Mouse (Mus musculus): ENCODE results near the gene Usp34.
"Not testable (repeated sequence)": the region's sequence is repeated elsewhere in the genome, so short reads cannot be mapped to it uniquely, and the experiment has no call there.

Gene Usp34

DNA sequence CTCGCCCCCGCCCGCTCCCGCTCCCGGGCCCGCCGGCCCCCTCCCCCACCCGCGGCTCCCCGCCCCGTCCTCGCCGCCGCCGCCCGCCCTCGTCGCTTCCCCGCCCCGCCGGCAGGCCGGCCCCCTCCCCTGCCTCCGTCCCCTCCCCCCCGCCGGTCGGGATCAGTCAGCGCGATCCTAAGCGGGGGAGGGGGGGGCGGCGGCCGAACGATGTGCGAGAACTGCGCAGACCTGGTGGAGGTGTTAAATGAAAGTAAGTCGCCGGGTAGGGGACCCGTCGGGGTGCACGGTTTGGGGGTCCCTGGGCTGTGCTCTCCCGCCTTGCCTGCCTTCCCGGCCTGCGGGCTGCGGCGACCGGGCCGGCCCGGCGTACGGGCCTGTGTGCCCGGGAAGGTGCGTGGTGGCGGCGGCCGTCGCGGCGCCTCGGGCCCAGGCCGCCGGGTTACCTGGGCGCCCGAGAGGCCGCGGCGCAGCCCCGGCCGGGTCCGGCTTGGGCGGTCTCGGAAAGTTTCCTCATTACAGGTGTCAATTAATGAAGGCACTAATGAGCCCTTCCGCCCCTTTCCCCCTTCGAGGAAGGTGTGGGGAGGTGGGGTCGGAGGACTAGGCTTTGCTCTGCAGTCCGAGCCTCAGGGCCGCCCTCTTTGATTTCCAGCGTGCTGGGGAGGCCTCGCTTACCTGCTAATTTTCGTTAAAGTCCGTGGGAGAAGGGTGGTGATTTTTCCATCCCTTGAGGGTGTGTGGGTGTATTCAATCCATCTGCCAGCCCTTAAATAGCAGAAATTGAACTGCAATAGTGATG is at the start of gene Usp34:
TSS of gene Usp34 (plus strand) at position 132 of the 802 bp plus-strand sequence.
- DNase-seq = peak; percentile 75

DNA sequence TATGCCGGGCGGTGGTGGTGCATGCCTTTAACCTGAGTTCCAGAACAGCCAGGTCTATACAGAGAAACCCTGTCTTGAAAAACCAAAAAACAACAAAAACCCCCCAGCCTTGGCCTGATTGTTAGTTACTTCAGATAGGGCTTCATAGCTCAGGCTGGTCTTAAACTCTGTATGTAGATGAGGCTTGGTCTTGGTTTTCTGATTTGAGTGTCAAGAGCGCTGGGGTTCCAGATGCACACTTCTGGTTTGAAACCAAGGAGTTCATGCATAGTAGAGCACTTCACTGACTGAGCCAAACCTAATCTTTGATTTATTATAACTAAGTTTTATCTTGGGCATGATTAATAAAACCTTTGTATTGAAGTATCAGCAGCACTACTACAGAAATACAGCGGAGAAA is 47.6 kb upstream of the Usp34 start:
- DNase-seq = no peak

DNA sequence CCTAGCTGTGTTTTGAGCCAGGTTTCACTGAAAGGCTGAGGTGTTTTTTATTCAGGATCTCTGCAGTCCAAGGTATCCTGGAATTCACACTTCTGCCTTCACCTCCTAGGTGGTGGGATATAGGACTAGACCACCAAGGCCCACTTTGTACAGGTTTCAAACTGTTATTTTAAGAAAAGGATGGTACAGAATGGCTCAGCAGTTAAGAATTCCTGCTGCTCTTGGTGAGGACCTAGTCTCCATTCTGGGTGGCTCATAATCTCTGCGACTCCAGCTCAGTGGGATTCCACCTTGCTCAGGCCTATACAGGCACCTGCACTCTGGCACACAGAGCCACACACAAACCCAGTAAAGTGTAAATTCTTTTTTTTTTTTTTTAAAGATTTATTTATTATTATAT is 47.2 kb upstream of the Usp34 start:
- DNase-seq = no peak

DNA sequence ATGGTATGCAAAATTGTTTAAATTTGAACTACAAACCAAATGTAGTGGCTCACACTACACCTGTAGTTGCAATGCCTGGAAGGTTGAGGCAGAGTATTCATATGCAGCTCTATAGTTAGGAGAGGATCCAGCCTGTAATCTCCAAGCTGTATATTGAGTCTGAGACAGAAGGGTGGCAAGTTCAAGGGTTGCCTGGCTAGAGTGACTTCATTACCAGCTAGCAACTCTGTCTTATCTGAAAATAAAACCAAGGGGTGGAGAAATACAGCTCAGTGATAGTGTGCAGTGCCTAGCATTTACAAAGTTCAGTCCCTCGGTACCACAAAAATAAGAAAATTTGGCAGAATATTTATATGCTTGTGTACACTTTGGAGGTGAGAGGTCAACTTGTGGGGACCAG is 46.5 kb upstream of the Usp34 start:
- no peak for DNase-seq

DNA sequence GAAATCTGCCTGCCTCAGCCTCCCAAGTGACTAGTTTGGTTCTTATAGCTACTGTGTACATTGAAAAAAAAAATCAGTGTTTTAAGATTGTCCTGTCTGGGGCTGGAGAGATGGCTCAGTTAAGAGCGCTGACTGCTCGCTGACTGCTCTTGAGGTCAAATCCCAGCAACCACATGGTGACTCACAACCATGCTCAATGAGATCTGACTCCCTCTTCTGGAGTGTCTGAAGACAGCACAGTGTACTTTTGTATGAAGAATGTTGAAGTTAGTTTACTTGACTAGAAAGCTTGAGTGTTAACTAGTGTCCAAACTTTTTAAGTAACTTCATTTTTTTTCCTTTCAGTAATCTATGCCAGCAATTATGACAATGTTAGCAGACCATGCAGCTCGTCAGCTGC is 45.2 kb upstream of the Usp34 start:
- DNase-seq = no peak

DNA sequence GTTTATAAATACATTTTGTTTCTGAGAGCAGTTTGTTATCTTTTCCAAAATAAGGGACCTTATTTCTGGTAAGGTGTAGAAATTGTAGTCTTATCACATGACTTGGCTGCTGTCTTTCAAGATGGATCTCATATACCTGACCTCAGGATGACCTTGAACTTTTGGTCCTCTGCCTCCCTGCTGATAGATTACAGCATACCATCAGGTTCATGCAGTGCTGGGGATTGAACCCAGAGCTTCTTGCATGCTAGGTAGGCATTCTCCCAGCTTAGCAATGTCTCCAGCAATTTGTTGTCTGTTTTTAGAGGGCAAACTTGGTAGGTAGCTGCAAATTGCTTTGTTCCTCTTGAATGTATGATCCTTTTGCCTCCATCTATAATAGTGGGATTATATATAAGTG is 41.7 kb upstream of the Usp34 start:
- DNase-seq = no peak

DNA sequence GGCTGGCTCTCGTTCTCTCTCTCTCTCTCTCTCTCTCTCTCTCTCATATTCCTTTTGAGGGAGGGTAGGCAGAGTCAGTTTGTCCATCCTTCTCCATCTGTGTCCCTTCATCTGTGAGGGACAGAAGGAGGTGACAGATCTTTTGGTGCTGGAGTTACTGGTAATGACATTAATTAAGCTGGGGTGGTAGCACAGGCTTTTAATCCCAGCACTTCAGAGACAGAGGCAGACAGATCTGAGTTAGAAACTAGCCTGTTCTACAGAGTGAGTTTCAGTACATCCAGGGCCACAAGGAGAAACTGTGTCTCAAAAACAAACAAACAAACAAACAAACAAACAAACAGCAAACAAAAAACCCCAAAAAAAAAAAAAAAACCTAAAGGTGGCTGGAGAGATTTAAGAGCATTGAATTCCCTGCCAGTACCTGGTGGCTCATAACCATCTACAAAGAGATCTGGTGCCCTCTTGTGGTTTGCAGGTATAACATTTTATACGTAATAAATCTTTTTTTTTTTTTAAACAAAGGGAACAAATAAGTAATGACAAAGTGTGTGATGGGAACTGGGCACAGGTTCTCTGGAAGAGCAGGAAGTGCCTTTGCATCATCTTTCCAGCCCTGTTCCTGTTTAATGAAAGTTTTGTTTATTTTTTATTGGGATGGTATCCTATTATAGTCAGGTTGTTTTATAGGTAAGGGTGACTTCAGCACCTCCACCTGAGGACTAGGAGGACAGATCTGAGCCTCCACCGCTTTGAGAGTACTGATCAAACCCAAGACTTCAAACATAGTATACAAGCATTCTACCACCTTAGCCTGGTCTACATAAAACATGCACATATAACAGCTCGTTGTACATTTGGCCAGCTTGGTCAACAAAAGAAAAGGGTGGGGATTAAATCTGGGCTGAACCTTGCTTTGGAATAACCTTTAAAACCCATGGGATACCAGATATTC is 34.6 kb upstream of the Usp34 start:
- no peak for DNase-seq

DNA sequence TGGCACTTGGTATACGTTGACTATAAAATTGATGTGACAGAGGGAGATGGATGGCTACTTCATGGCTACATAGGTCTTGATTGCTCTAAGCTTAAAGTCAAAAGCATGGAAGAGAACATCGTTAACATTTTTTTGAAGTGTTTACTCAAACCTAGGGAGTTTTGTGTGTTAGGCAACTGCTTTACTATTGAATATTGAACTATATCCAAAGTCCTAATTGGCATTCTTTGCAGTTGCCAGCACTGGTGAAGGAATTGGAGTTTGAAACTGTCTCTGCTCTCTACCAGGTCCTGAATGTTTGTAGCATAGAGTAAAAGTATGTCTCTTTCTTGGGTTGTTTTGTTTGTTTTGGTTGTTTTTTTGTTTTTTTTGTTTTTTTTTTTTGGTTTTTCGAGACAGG is 30.9 kb upstream of the Usp34 start:
- DNase-seq = no peak

DNA sequence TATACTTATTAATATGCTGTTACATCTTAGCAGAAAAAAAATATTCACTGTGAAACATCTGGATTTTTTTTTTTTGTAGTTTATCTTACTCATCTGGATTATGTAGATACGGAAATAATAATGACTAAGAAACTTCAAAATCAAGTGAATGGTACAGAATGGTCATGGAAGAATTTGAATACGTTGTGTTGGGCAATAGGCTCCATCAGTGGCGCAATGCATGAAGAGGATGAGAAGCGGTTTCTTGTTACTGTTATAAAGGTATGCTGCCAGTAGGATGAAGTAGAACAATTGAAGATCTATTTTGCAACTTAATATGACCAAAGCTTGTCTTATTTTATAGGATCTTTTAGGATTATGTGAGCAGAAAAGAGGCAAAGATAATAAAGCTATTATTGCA is 22.2 kb upstream of the Usp34 start:
- DNase-seq = no peak

DNA sequence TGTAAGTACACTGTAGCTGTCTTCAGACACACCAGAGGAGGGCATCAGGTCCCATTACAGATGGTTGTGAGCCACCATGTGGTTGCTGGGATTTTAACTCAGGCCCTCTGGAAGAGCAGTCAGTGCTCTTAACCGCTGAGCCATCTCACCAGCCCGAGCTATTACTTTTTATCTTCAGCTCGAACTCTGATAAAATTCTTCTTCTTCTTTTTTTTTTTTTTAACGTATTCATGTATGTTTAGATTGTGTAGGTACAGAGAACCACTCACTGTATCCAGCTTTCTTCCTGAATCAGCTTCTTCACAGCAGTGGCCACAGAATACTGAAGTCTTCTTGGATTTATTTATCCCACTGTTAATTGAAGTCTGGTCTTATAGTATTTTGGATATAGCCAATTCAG is 17.8 kb upstream of the Usp34 start:
- DNase-seq = not testable (repeated sequence)

DNA sequence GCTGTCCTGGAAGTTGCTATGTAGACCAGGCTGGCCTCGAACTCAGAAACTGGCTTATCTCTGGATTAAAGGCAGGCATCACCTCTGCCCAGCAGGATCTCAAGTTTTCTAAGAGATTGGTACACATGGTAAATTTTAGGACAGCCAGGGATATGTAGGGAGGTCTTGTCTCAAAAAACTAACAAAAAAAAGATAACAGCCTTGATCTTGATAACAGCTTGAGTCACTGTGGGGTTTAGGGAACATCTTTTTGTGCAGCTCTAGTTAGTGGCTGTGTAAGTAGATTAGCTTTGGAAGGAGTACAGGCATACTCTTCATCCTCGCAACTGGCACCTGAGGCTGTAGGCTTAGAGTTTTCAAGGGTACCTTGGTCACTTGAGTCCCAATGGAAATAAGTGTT is 9.3 kb upstream of the Usp34 start:
- DNase-seq = no peak

DNA sequence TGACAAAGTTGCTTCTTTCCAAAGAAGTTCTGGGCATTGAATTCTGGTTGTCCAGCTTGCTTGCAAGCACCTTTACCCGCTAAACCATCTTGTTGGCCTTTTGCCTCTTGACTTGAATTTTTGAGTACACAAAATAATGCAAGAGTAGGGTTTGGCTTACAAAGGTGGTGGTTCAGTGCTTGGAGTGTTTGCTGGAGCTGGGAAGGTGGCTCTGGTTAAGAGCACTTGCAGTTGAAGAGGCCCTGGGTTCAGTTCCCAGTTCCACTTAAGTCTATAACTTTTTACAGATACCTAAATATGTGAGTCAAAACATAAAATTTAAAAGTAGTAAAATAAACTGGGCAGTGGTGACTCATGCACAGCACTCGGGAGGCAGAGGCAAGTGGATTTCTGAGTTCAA is 8.4 kb upstream of the Usp34 start:
- DNase-seq = no peak

DNA sequence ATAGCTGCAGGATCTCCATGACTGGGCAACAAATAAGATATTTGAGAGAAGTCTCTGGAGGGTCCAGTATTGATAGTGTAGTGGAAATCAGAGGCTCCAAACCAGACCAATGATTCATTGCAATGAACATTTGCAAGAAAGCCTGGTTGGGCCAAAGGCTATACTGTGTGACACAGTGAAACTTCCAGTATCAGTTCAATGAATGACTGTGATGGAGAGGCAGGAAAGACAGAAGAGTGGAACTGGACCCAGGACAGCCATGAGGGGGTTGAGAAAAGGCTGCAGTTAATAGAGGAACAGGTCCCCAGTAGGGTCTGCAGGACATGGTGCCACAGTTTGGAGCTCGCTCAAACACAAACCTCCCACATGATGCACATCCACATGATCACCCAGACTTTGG is 6.8 kb upstream of the Usp34 start:
- no peak for DNase-seq

DNA sequence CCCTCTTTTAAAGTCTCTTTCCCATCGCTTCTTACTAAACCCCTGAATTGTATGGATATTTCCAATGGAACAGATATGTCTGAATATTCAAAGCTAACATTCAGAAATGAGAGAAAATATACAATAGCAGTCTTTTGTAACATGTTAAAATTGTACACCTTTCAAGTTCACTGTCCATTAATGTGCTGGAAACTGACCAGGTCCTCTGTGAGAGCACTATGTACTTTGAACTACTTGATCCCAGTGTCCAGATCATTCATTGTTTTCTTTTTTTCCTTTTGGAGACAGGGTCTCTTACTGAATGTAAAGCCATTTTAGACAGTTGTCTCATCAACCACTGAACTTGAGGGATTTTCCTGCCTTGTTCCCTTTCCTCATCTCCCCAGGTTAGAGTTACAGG is 3.6 kb upstream of the Usp34 start:
- DNase-seq = no peak

DNA sequence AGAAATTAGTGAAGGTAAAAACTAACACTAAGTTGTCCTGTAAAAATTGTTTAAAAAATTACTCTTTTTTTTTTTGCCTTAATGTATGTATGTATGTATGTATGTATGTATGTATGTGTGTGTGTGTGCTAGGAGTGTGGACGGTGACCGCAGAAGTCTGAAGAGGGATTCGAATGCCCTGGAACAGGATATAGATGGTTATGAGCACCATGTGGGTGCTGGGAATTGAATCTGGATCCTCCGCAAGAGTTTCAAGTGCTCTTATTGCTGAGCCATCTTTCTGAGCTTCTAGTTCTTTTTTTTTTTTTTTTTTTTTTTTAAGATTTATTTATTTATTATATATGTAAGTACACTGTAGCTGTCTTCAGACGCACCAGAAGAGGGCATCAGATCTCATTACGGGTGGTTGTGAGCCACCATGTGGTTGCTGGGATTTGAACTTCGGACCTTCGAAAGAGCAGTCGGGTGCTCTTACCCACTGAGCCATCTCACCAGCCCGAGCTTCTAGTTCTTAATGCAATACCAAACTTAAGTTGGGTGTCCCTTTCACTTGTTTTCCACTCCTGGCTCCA is 1.5 kb upstream of the Usp34 start:
- not testable (repeated sequence) for DNase-seq

DNA sequence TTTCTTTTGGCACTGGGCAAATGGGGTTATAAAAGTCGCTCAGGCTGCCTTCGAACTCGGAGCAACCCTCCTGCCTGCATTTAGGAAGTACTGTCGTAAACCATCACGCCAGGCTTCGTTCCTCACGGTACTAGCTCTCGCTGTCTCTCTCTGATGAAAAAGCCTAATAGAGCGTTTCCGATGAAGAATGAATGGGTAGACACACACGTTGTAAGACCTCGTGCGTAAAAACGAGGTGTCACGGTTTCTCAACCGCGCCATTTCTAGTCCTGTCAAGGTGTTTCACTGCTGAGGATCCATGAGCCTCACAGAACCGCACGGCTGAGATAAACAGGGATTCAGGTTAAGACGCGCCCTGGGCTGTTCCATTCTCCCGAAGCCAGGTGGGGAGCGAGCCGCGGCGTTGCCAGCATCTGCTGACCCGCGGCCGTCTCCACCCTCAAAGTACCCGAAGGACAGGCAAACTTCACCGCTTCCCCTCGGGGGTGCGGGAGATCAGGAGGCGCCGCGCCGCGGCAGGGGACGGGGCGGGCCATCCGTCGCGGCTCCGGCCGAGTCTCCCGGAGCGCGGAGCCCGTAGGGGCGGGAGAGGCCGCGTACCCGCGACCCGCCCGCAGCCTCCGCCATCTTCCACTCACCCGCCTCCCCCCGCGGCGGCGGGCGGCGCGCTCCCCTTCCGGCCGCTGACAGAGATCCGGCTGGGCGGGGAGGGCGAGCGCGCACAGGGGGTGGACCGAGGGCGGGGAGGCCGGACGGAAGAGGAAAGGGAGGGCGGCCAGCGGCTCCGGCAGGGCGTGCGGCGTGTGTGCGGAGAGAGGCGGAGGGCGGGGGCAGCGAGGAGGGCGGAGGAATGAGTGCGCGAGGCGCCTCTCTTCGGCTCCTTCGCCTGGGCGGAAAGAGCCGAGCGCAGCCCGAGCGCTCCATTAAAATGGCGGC is 754 bp upstream of the Usp34 start:
- peak; percentile 94 for DNase-seq

DNA sequence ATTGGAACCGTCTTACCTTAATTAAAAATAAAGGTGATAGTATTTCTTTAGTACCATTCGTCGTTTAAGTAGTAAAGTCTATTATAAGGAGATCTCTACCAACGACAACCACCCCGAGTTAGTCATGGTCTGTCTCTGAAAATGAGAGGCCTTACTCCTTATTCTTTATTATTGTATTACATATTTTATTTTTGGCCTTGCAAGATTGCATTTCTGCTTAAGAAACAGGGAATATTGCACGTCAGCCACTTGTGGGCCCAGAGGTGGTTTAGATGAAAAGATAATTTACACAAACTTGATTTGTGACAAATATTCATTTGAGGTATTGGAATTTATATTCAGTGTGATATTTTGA is 848 bp downstream of the Usp34 start:
- no peak for DNase-seq

DNA sequence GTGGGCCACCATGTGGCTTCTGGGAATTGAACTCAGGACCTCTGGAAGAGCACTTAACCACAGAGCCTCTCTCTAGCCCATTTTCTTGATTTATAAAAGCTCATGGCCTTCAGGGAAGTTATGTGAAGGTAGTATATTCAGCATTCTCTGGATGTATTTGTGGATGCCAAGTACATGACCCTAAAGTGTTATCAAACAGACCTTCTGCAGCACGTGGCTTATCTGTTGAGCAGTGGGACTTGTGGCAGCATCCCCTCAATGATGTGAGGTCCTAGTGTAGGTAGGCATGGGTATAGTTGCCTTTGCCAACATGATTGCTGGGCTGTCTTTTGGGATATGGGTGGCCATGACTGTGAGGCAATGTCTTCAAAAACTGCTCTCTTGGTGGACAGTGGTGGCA is 6.8 kb downstream of the Usp34 start:
- DNase-seq = no peak

DNA sequence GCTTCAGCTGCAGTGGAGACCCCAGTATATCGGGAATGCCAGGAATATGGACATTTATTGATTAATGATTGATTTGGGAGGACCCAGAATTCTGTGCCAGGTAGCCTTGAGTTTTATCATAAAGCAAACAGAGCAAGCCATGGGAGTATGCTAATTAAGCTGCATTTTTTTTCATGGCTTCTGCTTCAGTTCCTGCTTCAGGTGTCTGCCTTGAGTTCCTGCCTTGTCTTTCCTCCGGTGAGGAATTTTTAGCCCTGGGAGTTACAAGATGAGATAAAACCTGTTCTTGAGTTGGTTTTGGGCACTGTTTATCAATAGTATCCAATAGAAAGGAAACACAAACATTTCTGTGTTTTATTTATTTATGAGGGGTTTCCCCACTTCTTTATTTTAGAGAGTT is 22.7 kb downstream of the Usp34 start:
- DNase-seq = no peak

DNA sequence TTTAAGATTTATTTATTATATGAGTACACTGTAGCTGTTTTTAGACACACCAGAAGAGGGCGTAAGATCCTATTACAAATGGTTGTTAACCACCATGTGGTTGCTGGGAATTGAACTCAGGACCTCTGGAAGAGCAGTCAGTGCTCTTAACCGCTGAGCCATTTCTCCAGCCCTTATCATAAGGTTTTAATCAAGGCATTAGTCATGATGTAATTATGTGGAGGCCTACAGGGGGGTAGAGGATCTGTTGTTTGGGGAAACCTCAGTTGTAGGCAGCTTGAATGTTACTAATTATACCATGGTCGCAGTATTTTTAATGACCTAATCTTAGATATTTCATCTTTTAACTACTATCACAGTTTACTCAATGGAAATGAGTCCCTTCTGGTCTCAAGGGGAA is 25.4 kb downstream of the Usp34 start:
- no peak for DNase-seq

DNA sequence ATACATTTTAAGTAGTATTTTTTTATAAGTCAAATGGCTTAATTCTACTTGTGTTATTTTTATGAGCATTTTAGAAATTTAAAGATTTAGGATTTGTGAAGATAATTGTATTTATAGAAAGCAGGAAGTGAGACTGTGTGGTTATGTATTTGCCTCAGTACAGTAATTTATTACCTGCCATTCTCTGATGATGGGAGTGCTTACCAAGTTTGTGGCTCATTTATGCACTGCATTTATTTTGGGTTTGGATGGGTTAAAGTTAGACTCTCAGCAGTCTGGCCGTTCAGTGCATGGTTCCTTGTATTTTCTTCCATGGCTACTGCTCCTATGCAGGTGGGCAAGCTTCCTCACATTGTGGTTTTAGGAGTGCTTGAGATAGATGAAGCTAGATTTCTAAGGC is 28.5 kb downstream of the Usp34 start:
- no peak for DNase-seq

DNA sequence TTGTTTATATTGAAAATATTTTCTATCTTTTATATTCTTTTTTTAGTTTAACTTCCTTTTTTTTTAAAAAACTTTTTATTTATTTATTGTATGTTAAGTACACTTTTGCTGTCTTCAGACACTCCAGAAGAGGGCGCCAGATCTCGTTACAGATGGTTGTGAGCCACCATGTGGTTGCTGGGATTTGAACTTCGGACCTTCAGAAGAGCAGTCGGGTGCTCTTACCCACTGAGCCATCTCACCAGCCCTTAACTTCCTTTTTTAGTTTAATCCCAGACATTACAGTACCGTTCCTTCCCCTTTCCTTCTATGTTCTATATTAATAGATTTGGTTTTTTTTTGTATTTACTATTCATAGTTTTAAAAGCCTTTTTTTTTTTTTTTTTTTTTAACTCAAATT is 50.5 kb downstream of the Usp34 start:
- not testable (repeated sequence) for DNase-seq

All from kidney, adult 18-20 months (tissue).